Mouse (Mus musculus): ENCODE measurements around the gene Akap6.

DNA sequence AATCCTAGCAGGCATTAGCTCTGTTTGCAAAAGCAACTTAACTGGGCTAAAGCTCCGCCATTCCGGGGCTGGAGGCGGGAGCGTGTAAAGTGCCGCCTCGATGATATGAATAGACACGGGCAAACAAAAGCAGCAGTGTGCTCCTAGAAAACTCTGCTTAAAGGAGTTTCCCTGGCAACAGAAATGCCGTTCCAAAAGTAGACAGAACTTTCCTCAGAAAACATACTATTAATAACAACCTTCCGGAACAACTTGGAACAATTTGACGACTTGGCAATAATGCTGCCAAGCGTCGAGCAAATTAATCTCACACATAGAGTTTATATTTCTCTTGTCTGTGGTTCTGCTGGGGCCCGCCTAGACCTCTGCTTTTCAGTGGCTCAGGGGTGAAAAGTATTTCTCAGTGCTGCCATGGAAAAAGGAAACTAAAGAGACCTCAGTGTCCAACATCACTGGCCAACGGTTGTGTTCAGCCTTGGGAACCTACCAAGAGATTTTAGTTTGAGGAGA, 334.3 kb downstream of the Akap6 start:
- no peak for TF ChIP-seq CTCF (IDR thresholded peaks at IDR 0.05; ENCODE audit: borderline replicate concordance, extremely low read depth, insufficient read depth, insufficient read length)
- TF ChIP-seq POLR2A (IDR thresholded peaks at IDR 0.05; ENCODE audit: borderline replicate concordance, extremely low read depth, insufficient read depth, insufficient read length, poor library complexity, severe bottlenecking) = no peak
